Mouse (Mus musculus): ENCODE results near the gene Bola2. TPM values are rescaled to one million over a fixed set of nuclear protein-coding genes. Genes with fewer than 3 reads are reported as not detected.
"Not testable (repeated sequence)": the region's sequence is repeated elsewhere in the genome, so short reads cannot be mapped to it uniquely, and the experiment has no call there.

Gene Bola2
- polyA plus RNA-seq, 1 experiment from 2014 or later: 126 TPM

GRCm38 (mm10) chr7:126676631-126677220, 18.5 kb upstream of the Bola2 start:
- H3K27ac ChIP-seq (ENCODE audit: low read depth, low read length): no peak overlapping the region
- no peaks in the 10 kb centered on the region for H3K9me3 ChIP-seq (replicated peaks; ENCODE audit: control insufficient read depth, low read length)
- peaks cover 7% of the 10 kb centered on the region for H3K36me3 ChIP-seq (ENCODE audit: control insufficient read depth, insufficient read depth, low read length)
- H3K4me2 ChIP-seq: no peak overlapping the region
- H3K27me3 ChIP-seq (ENCODE audit: control insufficient read depth, insufficient read depth, low read length): no peaks in the 10 kb centered on the region
- H3K4me3 ChIP-seq (ENCODE audit: low read depth, low read length): no peak overlapping the region
- no peak for ATAC-seq (replicated peaks; ENCODE audit: insufficient number of reproducible peaks, low FRiP score, low TSS enrichment)
- 74% methylated on average over 4 of the region's 4 CpGs for WGBS (ENCODE audit: insufficient replicate concordance)
- H3K9ac ChIP-seq (ENCODE audit: low read depth, low read length): no peak overlapping the region
- H3K4me1 ChIP-seq (ENCODE audit: control insufficient read depth, insufficient read depth, low read length): no peaks in the 10 kb centered on the region

GRCm38 (mm10) chr7:126678545-126679341, 16.5 kb upstream of the Bola2 start:
- Histone ChIP-seq H3K9ac (ENCODE audit: low read depth, low read length) (no peak overlapping the region), H3K4me3 (ENCODE audit: low read depth, low read length) (no peak overlapping the region), H3K4me1 (ENCODE audit: control insufficient read depth, insufficient read depth, low read length) (no peaks in the 10 kb centered on the region), H3K27ac (ENCODE audit: low read depth, low read length) (no peak overlapping the region), H3K4me2 (no peak overlapping the region), H3K27me3 (ENCODE audit: control insufficient read depth, insufficient read depth, low read length) (no peaks in the 10 kb centered on the region), H3K36me3 (ENCODE audit: control insufficient read depth, insufficient read depth, low read length) (peaks cover 3% of the 10 kb centered on the region; the same call in 1 of the 2 replicates), H3K9me3 (replicated peaks; ENCODE audit: control insufficient read depth, low read length) (no peaks in the 10 kb centered on the region)
- ATAC-seq (replicated peaks; ENCODE audit: insufficient number of reproducible peaks, low FRiP score, low TSS enrichment): no peak
- 80% methylated on average over 8 of the region's 8 CpGs for WGBS (ENCODE audit: insufficient replicate concordance)

- WGBS (ENCODE audit: insufficient replicate concordance): 86% methylated on average over 5 of the region's 5 CpGs
- H3K36me3 ChIP-seq (ENCODE audit: control insufficient read depth, insufficient read depth, low read length): peaks cover 3% of the 10 kb centered on the region; the same call in 1 of the 2 replicates
These were observed 15.5 kb upstream of the Bola2 start for GRCm38 (mm10) chr7:126679683-126680082.

DNA sequence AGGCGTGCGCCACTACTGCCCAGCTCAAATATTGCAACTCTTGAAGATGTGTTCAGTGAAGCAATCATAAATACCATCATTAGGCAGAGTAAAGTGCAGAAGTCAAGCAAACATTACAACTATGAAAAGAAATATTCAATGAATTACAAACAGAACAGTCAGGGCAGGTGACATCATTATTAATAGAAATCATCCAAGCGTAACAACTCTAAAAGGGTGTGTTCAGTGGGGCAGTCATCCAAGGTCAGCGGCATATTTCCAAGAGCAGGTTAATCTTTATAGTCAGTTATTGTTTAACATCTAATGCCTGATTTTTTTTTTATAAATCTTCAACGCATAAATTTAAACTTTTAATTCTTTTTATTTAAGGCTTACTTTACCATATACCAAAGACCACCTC, 14.0 kb upstream of the Bola2 start:
- Histone ChIP-seq H3K9me3 (replicated peaks; ENCODE audit: control insufficient read depth, low read length) (no peaks in the 10 kb centered on the region), H3K4me1 (ENCODE audit: control insufficient read depth, insufficient read depth, low read length) (no peaks in the 10 kb centered on the region), H3K27ac (ENCODE audit: low read depth, low read length) (no peak overlapping the region), H3K27me3 (ENCODE audit: control insufficient read depth, insufficient read depth, low read length) (no peaks in the 10 kb centered on the region), H3K36me3 (ENCODE audit: control insufficient read depth, insufficient read depth, low read length) (peaks cover 3% of the 10 kb centered on the region; the same call in 1 of the 2 replicates), H3K9ac (ENCODE audit: low read depth, low read length) (no peak overlapping the region), H3K4me3 (ENCODE audit: low read depth, low read length) (no peak overlapping the region), H3K4me2 (no peak overlapping the region)
- no peak for ATAC-seq (replicated peaks; ENCODE audit: insufficient number of reproducible peaks, low FRiP score, low TSS enrichment)
- 97% methylated on average over 5 of the region's 5 CpGs for WGBS (ENCODE audit: insufficient replicate concordance)

More at GRCm38 (mm10) chr7:126679683-126680082, 15.5 kb upstream of the Bola2 start:
- Histone ChIP-seq H3K4me1 (ENCODE audit: control insufficient read depth, insufficient read depth, low read length) (no peaks in the 10 kb centered on the region), H3K27me3 (ENCODE audit: control insufficient read depth, insufficient read depth, low read length) (no peaks in the 10 kb centered on the region), H3K9ac (ENCODE audit: low read depth, low read length) (no peak overlapping the region), H3K27ac (ENCODE audit: low read depth, low read length) (no peak overlapping the region), H3K9me3 (replicated peaks; ENCODE audit: control insufficient read depth, low read length) (no peaks in the 10 kb centered on the region), H3K4me3 (ENCODE audit: low read depth, low read length) (no peak overlapping the region), H3K4me2 (no peak overlapping the region)
- ATAC-seq (replicated peaks; ENCODE audit: insufficient number of reproducible peaks, low FRiP score, low TSS enrichment): no peak

DNA sequence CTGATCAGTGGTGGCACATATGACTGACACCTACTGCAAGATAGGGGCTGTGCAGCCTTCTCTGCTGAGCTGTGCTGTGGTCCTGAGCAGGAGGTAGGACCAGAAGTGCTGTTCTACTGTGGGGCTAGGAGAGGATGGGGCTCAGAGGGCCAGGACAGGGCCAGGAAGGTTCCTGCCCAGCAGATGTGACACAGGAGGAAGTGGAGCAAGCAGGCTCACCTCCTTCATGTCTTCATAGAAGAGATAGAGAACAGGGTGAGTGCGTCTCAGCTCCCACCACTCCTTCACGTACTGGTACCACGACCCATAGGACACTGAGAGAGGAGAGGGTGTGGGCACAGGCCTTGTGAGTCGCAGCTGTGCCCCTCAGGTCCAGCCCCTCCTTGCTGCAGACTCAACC, 7.0 kb upstream of the Bola2 start:
- H3K4me1 ChIP-seq (ENCODE audit: control insufficient read depth, insufficient read depth, low read length): peaks cover 13% of the 10 kb centered on the region
- 74% methylated on average over 4 of the region's 4 CpGs for WGBS (ENCODE audit: insufficient replicate concordance)
- ATAC-seq (replicated peaks; ENCODE audit: insufficient number of reproducible peaks, low FRiP score, low TSS enrichment); H3K27me3 ChIP-seq (ENCODE audit: control insufficient read depth, insufficient read depth, low read length); H3K9me3 ChIP-seq (replicated peaks; ENCODE audit: control insufficient read depth, low read length); H3K4me3 ChIP-seq (ENCODE audit: low read depth, low read length); H3K9ac ChIP-seq (ENCODE audit: low read depth, low read length); H3K4me2 ChIP-seq; H3K27ac ChIP-seq (ENCODE audit: low read depth, low read length); H3K36me3 ChIP-seq (ENCODE audit: control insufficient read depth, insufficient read depth, low read length): not testable (repeated sequence)

GRCm38 (mm10) chr7:126689021-126689420, 6.2 kb upstream of the Bola2 start:
- WGBS (ENCODE audit: insufficient replicate concordance): 84% methylated on average over 3 of the region's 3 CpGs
- Histone ChIP-seq H3K4me1 (ENCODE audit: control insufficient read depth, insufficient read depth, low read length) (peaks cover 13% of the 10 kb centered on the region), H3K36me3 (ENCODE audit: control insufficient read depth, insufficient read depth, low read length) (peaks cover 2% of the 10 kb centered on the region; the same call in 1 of the 2 replicates), H3K9me3 (replicated peaks; ENCODE audit: control insufficient read depth, low read length) (no peaks in the 10 kb centered on the region), H3K27ac (ENCODE audit: low read depth, low read length) (no peak overlapping the region), H3K9ac (ENCODE audit: low read depth, low read length) (no peak overlapping the region), H3K4me2 (no peak overlapping the region), H3K27me3 (ENCODE audit: control insufficient read depth, insufficient read depth, low read length) (no peaks in the 10 kb centered on the region), H3K4me3 (ENCODE audit: low read depth, low read length) (no peak overlapping the region)
- ATAC-seq (replicated peaks; ENCODE audit: insufficient number of reproducible peaks, low FRiP score, low TSS enrichment): no peak

- ATAC-seq (replicated peaks; ENCODE audit: insufficient number of reproducible peaks, low FRiP score, low TSS enrichment): no peak
- no peak overlapping the region for H3K27ac ChIP-seq (ENCODE audit: low read depth, low read length)
These were observed 4.5 kb upstream of the Bola2 start for GRCm38 (mm10) chr7:126690737-126691136.

GRCm38 (mm10) chr7:126691676-126692075, 3.5 kb upstream of the Bola2 start:
- no peak for ATAC-seq (replicated peaks; ENCODE audit: insufficient number of reproducible peaks, low FRiP score, low TSS enrichment)
- Histone ChIP-seq H3K9ac (ENCODE audit: low read depth, low read length) (no peak overlapping the region), H3K4me1 (ENCODE audit: control insufficient read depth, insufficient read depth, low read length) (peaks cover 21% of the 10 kb centered on the region), H3K27ac (ENCODE audit: low read depth, low read length) (no peak overlapping the region), H3K36me3 (ENCODE audit: control insufficient read depth, insufficient read depth, low read length) (peaks cover 2% of the 10 kb centered on the region; the same call in 1 of the 2 replicates), H3K27me3 (ENCODE audit: control insufficient read depth, insufficient read depth, low read length) (no peaks in the 10 kb centered on the region), H3K4me3 (ENCODE audit: low read depth, low read length) (no peak overlapping the region), H3K4me2 (no peak overlapping the region), H3K9me3 (replicated peaks; ENCODE audit: control insufficient read depth, low read length) (no peaks in the 10 kb centered on the region)
- WGBS (ENCODE audit: insufficient replicate concordance): 94% methylated on average over 4 of the region's 5 CpGs

More at GRCm38 (mm10) chr7:126690737-126691136, 4.5 kb upstream of the Bola2 start:
- H3K36me3 ChIP-seq (ENCODE audit: control insufficient read depth, insufficient read depth, low read length): peaks cover 2% of the 10 kb centered on the region; the same call in 1 of the 2 replicates
- no peak overlapping the region for H3K4me2 ChIP-seq
- H3K9me3 ChIP-seq (replicated peaks; ENCODE audit: control insufficient read depth, low read length): no peaks in the 10 kb centered on the region
- H3K27me3 ChIP-seq (ENCODE audit: control insufficient read depth, insufficient read depth, low read length): no peaks in the 10 kb centered on the region
- WGBS (ENCODE audit: insufficient replicate concordance): 83% methylated on average over 3 of the region's 3 CpGs
- no peak overlapping the region for H3K9ac ChIP-seq (ENCODE audit: low read depth, low read length)
- H3K4me3 ChIP-seq (ENCODE audit: low read depth, low read length): no peak overlapping the region
- peaks cover 18% of the 10 kb centered on the region for H3K4me1 ChIP-seq (ENCODE audit: control insufficient read depth, insufficient read depth, low read length)
